8 mouse cellular contexts compared by ENCODE assay signal in genomic region chr13:108498247-108498743, GRCm38 (mm10). TPM values are rescaled to one million over a fixed set of nuclear protein-coding genes. Genes with fewer than 3 reads are reported as not detected.
DNase-seq lines count a peak whose midpoint lies in the region; ATAC-seq and TF ChIP-seq lines count a peak whose summit lies in the region.

No protein-coding gene starts in this region.

- no peaks in the 10 kb centered on the region for H3K36me3 ChIP-seq in heart, postnatal 0 days (replicated peaks; ENCODE audit: control insufficient read depth, insufficient read depth, low read length)
- H3K36me3 ChIP-seq in macrophage (ENCODE audit: inconsistent target) = no peaks in the 10 kb centered on the region

- TF ChIP-seq EP300 in heart, postnatal 0 days (IDR thresholded peaks at IDR 0.05; ENCODE audit: low read depth) = no peak

- H3K4me1 ChIP-seq in heart, postnatal 0 days (ENCODE audit: control insufficient read depth, insufficient read depth) = no peaks in the 10 kb centered on the region

- H3K27me3 ChIP-seq in heart, postnatal 0 days (ENCODE audit: control insufficient read depth, insufficient read depth, low read length) = no peaks in the 10 kb centered on the region

- H3K79me2 ChIP-seq in macrophage (ENCODE audit: inconsistent target) = no peaks in the 10 kb centered on the region

- DNase-seq in heart, postnatal 0 days (ENCODE audit: low spot score) = no peak
- DNase-seq in heart, adult 8-10 months (ENCODE audit: low spot score) = no peak
- peak; percentile 33 to 49 for DNase-seq in kidney, adult 8-10 months
- no peak for DNase-seq in embryo, embryonic 10.5 days (ENCODE audit: low spot score)
- no peak for DNase-seq in cerebellum, adult 9-10 months
- no peak for DNase-seq in layer of hippocampus, adult 9-11 months

- peak overlapping the region; percentile 17; the same call in 1 of the 2 replicates for H3K4me3 ChIP-seq in heart, postnatal 0 days (ENCODE audit: low read depth, low read length)
- peak overlapping the region; percentile 25 for H3K4me3 ChIP-seq in macrophage (ENCODE audit: inconsistent target)

- H3K27ac ChIP-seq in heart, postnatal 0 days (ENCODE audit: low read depth) = peak overlapping the region; percentile 39
- peak overlapping the region; percentile 32 for H3K27ac ChIP-seq in macrophage

- 51% methylated on average over 9 of the region's 9 CpGs for WGBS in heart, postnatal 0 days
- 5% methylated on average over 9 of the region's 9 CpGs for WGBS in macrophage (ENCODE audit: missing documents)

- H3K9me3 ChIP-seq in heart, postnatal 0 days (replicated peaks; ENCODE audit: control insufficient read depth, low read length) = no peaks in the 10 kb centered on the region

- no peak for TF ChIP-seq CTCF in heart, postnatal 0 days (IDR thresholded peaks at IDR 0.05; ENCODE audit: low read depth)

- peak; percentile 33; the same call in 1 of the 2 replicates for ATAC-seq in heart, postnatal 0 days (ENCODE audit: insufficient read depth, low read depth)
- ATAC-seq in common myeloid progenitor, adult 5-6 weeks (replicated peaks; ENCODE audit: low read depth, poor library complexity, severe bottlenecking) = peak; percentile 86

- H3K9ac ChIP-seq in heart, postnatal 0 days (replicated peaks; ENCODE audit: low read depth, low read length) = peak overlapping the region; percentile 15; the same call in 1 of the 2 replicates

- peak overlapping the region; percentile 47 for H3K4me2 ChIP-seq in heart, postnatal 0 days (ENCODE audit: low read depth, low read length)

RNA-seq across cellular contexts. Expression of gene Pde4d, which starts 48.5 kb away (rescaled TPM):
- 42.7 and 58.0 TPM in 2 replicates for total RNA-seq in heart, postnatal 0 days (2014; rRNA removed; ENCODE audit: low replicate concordance)
- polyA plus RNA-seq in heart, postnatal 0 days (2015; fragmentation: Nextera tagmentation; extraction: Ambion mirVana) = 19.7 and 21.9 TPM in 2 replicates
- total RNA-seq in heart, adult 8-10 months (2022) = 10 to 100 TPM; 35.5 to 45.7 (median 42.5) TPM
- total RNA-seq in common myeloid progenitor, adult 5-6 weeks (2017) = 31.6 and 35.8 TPM in 2 replicates
- 10 to 100 TPM in 10 of 26 experiments, 1 to 10 TPM in 16; 1.2 to 24.0 (median 6.9) TPM for total RNA-seq in macrophage (2018; cell fraction: chromatin; rRNA removed)
- 1 to 10 TPM in 13 of 26 experiments, under 1 TPM in 13; 0.27 to 2.6 (median 1.0) TPM for total RNA-seq in macrophage (2018; cell fraction: cytosol; rRNA removed)
- 10 to 100 TPM in 13 of 26 experiments, 1 to 10 TPM in 13; 1.4 to 32.4 (median 8.4) TPM for total RNA-seq in macrophage (2018; cell fraction: nucleus; rRNA removed)
- polyA plus RNA-seq in macrophage (2018) = 0.80 to 1.2 TPM (median 0.82 TPM) in 3 replicates

Comparison
In these comparisons a context has a peak if more than half of its experiments do, and no peak if none do; other contexts are left out.
1. DNase-seq: peak in kidney, adult 8-10 months (2 of 2); none in heart, postnatal 0 days (single experiment), heart, adult 8-10 months (single experiment), embryo, embryonic 10.5 days (single experiment), cerebellum, adult 9-10 months (single experiment) and layer of hippocampus, adult 9-11 months (single experiment).